Mouse (Mus musculus): ENCODE results near the gene Mecr. TPM values are rescaled to one million over a fixed set of nuclear protein-coding genes. Genes with fewer than 3 reads are reported as not detected.

The Mecr gene
- polyA plus RNA-seq, 1 experiment from 2014 or later = 36.9 TPM

GRCm38 (mm10) chr4:131888564-131888963 is 45.3 kb downstream of the Mecr start:
- no peak for DNase-seq (ENCODE audit: low spot score)

GRCm38 (mm10) chr4:131890692-131891091 is 47.4 kb downstream of the Mecr start:
- DNase-seq (ENCODE audit: low spot score) = no peak

GRCm38 (mm10) chr4:131897109-131897508 is 53.8 kb downstream of the Mecr start:
- no peak for DNase-seq (ENCODE audit: low spot score)

GRCm38 (mm10) chr4:131897787-131898186 is 54.5 kb downstream of the Mecr start:
- no peak for DNase-seq (ENCODE audit: low spot score)

GRCm38 (mm10) chr4:131898503-131899179 is 55.4 kb downstream of the Mecr start:
- DNase-seq (ENCODE audit: low spot score) = no peak

- no peak for DNase-seq (ENCODE audit: low spot score)
Observed at GRCm38 (mm10) chr4:131899180-131899554, 55.9 kb downstream of the Mecr start.

GRCm38 (mm10) chr4:131901090-131901489 is 57.8 kb downstream of the Mecr start:
- no peak for DNase-seq (ENCODE audit: low spot score)

GRCm38 (mm10) chr4:131904478-131904877 is 61.2 kb downstream of the Mecr start:
- DNase-seq (ENCODE audit: low spot score) = peak; percentile 42

- no peak for DNase-seq (ENCODE audit: low spot score)
Observed at GRCm38 (mm10) chr4:131906423-131906822, 63.2 kb downstream of the Mecr start.

GRCm38 (mm10) chr4:131907912-131908311 is 64.6 kb downstream of the Mecr start:
- DNase-seq (ENCODE audit: low spot score) = no peak

GRCm38 (mm10) chr4:131910237-131910994 is 67.1 kb downstream of the Mecr start:
- DNase-seq (ENCODE audit: low spot score) = no peak

- DNase-seq (ENCODE audit: low spot score) = no peak
Observed at GRCm38 (mm10) chr4:131911521-131911920, 68.3 kb downstream of the Mecr start.

GRCm38 (mm10) chr4:131913526-131913925 is 70.3 kb downstream of the Mecr start:
- no peak for DNase-seq (ENCODE audit: low spot score)

- no peak for DNase-seq (ENCODE audit: low spot score)
Observed at GRCm38 (mm10) chr4:131914046-131914643, 70.9 kb downstream of the Mecr start.

- no peak for DNase-seq (ENCODE audit: low spot score)
Observed at GRCm38 (mm10) chr4:131914891-131915469, 71.7 kb downstream of the Mecr start.

- no peak for DNase-seq (ENCODE audit: low spot score)
Observed at GRCm38 (mm10) chr4:131915821-131916328, 72.6 kb downstream of the Mecr start.

GRCm38 (mm10) chr4:131916425-131916824 is 73.2 kb downstream of the Mecr start:
- peak; percentile 67 for DNase-seq (ENCODE audit: low spot score)

- no peak for DNase-seq (ENCODE audit: low spot score)
Observed at GRCm38 (mm10) chr4:131917010-131917555, 73.8 kb downstream of the Mecr start.
